Mouse (Mus musculus) brain, embryonic 14.5 days (tissue): Measurements from ENCODE around the gene Gm10696.
"Not testable (repeated sequence)": the region's sequence is repeated elsewhere in the genome, so short reads cannot be mapped to it uniquely, and the experiment has no call there.

Source experiments
- CTCF ChIP-seq: fragments of 200-500 bp; IDR thresholded peaks from 2 replicates; pipeline ENCODE4 v1.5.1; 2012; ENCODE audit warnings: inconsistent platforms, mild to moderate bottlenecking, moderate library complexity, borderline replicate concordance; ENCODE audit not compliant: insufficient read depth, insufficient read length; ENCODE audit errors: extremely low read depth
- POLR2A ChIP-seq: fragments of 200-500 bp; IDR thresholded peaks from 2 replicates; pipeline ENCODE4 v1.6.1; 2012; ENCODE audit warnings: mild to moderate bottlenecking, inconsistent platforms, borderline replicate concordance; ENCODE audit not compliant: poor library complexity, insufficient read depth, insufficient read length, severe bottlenecking; ENCODE audit errors: extremely low read depth

GRCm38 (mm10) chr3:94196414-94196813, 18.4 kb upstream of the Gm10696 start, which contains the start of gene Gm5286:
- not testable (repeated sequence) for TF ChIP-seq POLR2A, CTCF
